Mouse (Mus musculus) bone marrow, adult 2 months (tissue): Measurements from ENCODE around the gene Olfr1102. TPM values are rescaled to one million over a fixed set of nuclear protein-coding genes. Genes with fewer than 3 reads are reported as not detected.

Experiments used
- H3K27ac ChIP-seq: fragments of 200-500 bp; 2 replicates; pipeline ENCODE4 v1.5.1; 2012; ENCODE audit warnings: low read depth, mild to moderate bottlenecking, control low read depth, inconsistent platforms, low read length; ENCODE audit not compliant: control insufficient read depth, poor library complexity, insufficient read depth
- H3K4me1 ChIP-seq: fragments of 200-500 bp; 2 replicates; pipeline ENCODE4 v1.6.1; 2011; ENCODE audit warnings: low read length; ENCODE audit not compliant: control insufficient read depth, insufficient read depth
- H3K4me3 ChIP-seq: fragments of 200-500 bp; replicated peaks from 2 replicates; pipeline ENCODE3; 2011; ENCODE audit warnings: mild to moderate bottlenecking, low read depth, low read length, control low read depth; ENCODE audit not compliant: control insufficient read depth
- CTCF ChIP-seq: fragments of 200-500 bp; IDR thresholded peaks from 2 replicates; pipeline ENCODE4 v1.5.1; 2011; ENCODE audit warnings: low read length, control low read depth; ENCODE audit not compliant: control insufficient read depth, insufficient read depth
- POLR2A ChIP-seq: fragments of 200-500 bp; IDR thresholded peaks from 2 replicates; pipeline ENCODE4 v1.6.1; 2011; ENCODE audit warnings: low read depth, mild to moderate bottlenecking, control low read depth, low read length, borderline replicate concordance; ENCODE audit not compliant: control insufficient read depth
- WGBS: fragments of 180-500 bp; shearing (Covaris S2); methylation state at CpG from one replicate; pipeline ENCODE4 v1.1.7; 2018; 5-methylcytosine and 5-hydroxymethylcytosine counted together
- polyA plus RNA-seq: library from polyadenylated mRNA; stranded (reverse); fragments of >200 nt; gene quantifications from 2 replicates; pipeline ENCODE4 v1.2.4, GENCODE M21; 2011; ENCODE audit warnings: low replicate concordance; ENCODE audit not compliant: missing spikeins, insufficient read depth, insufficient read length

Olfr1102 gene
- polyA plus RNA-seq: not detected in 2 replicates

- H3K27ac ChIP-seq: no peak within 1 kb of the TSS
- no peak within 1 kb of the TSS for H3K4me3 ChIP-seq
- TF ChIP-seq POLR2A (no peak), CTCF (no peak)
- no peaks in the 10 kb centered on the region for H3K4me1 ChIP-seq
Observed at GRCm38 (mm10) chr2:86998098-86998497, at the start of gene Olfr1102. Gene Olfr1102 (plus strand): TSS chr2:86998398.

GRCm38 (mm10) chr2:86960593-86960992, 37.6 kb upstream of the Olfr1102 start, which contains the start of gene Olfr1099:
Gene Olfr1099 (minus strand): TSS chr2:86960693.
- Histone ChIP-seq H3K4me3 (no peak within 1 kb of the TSS), H3K4me1 (no peaks in the 10 kb centered on the region), H3K27ac (no peak within 1 kb of the TSS)
- 74% methylated on average over 1 of the region's 1 CpGs for WGBS
- TF ChIP-seq POLR2A (no peak), CTCF (no peak)

- WGBS: 69% methylated on average over 3 of the region's 3 CpGs
- H3K4me1 ChIP-seq: no peaks in the 10 kb centered on the region
- no peak within 1 kb of the TSS for H3K27ac ChIP-seq
- H3K4me3 ChIP-seq: no peak within 1 kb of the TSS
- TF ChIP-seq POLR2A (no peak), CTCF (no peak)
Observed at GRCm38 (mm10) chr2:86979854-86980253, 18.3 kb upstream of the Olfr1102 start, which contains the start of gene Olfr1100. Gene Olfr1100 (minus strand): TSS chr2:86979954.

- WGBS: 71% methylated on average over 3 of the region's 3 CpGs
- H3K4me1 ChIP-seq: no peaks in the 10 kb centered on the region
- no peak within 1 kb of the TSS for H3K27ac ChIP-seq
- TF ChIP-seq POLR2A (no peak), CTCF (no peak)
- no peak within 1 kb of the TSS for H3K4me3 ChIP-seq
Observed at GRCm38 (mm10) chr2:86991121-86991520, 7.1 kb upstream of the Olfr1102 start, which contains the start of gene Olfr1101. Gene Olfr1101 (minus strand): TSS chr2:86991221.

- WGBS: 80% methylated on average over 1 of the region's 1 CpGs
- no peak within 1 kb of the TSS for H3K27ac ChIP-seq
- no peak within 1 kb of the TSS for H3K4me3 ChIP-seq
- H3K4me1 ChIP-seq: no peaks in the 10 kb centered on the region
- TF ChIP-seq POLR2A (no peak), CTCF (no peak)
Observed at GRCm38 (mm10) chr2:87026980-87027379, 28.8 kb downstream of the Olfr1102 start, which contains the start of gene Olfr1104. Gene Olfr1104 (minus strand): TSS chr2:87027080.

DNA sequence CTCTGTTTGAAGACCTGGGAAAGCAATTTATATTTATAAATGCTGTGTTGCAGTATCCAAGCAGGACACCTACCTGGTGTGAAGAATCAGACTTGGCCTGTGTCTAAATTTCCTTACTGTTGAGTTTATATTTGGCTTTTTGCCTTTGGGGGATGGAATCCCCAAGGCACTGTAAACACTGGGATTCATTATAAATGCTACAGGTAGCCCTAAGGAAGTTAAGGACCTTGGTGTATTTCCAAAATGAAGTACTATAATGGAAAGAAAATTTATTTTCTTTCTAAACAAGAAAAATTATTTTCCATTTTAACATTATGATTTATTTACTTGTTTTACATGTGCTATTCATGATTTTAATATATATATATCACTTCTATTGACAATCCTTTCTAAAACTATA, 38.2 kb downstream of the Olfr1102 start, which contains the start of gene Olfr1105:
Gene Olfr1105 (minus strand): TSS at position 101 of the 400 bp plus-strand sequence.
- Histone ChIP-seq H3K4me1 (no peaks in the 10 kb centered on the region), H3K4me3 (no peak within 1 kb of the TSS), H3K27ac (no peak within 1 kb of the TSS)
- TF ChIP-seq POLR2A (no peak), CTCF (no peak)

- TF ChIP-seq POLR2A: no peak
- no peak for TF ChIP-seq CTCF
- no peak within 1 kb of the TSS for H3K4me3 ChIP-seq
- no peak within 1 kb of the TSS for H3K27ac ChIP-seq
- 54% methylated on average over 1 of the region's 1 CpGs for WGBS
- no peaks in the 10 kb centered on the region for H3K4me1 ChIP-seq
Observed at GRCm38 (mm10) chr2:87052173-87052572, 54.0 kb downstream of the Olfr1102 start, which contains the start of gene Olfr1106. Gene Olfr1106 (minus strand): TSS chr2:87052273.

Other genes with a start within 250 kb of the Olfr1102 start
- 4.3 TPM in 1 of 2 replicates, not detected in the other for gene Olfr1090, start 239.4 kb upstream of the Olfr1102 start, polyA plus RNA-seq
- not detected in 2 replicates for gene Olfr1093, start 215.9 kb upstream of the Olfr1102 start, polyA plus RNA-seq
- gene Olfr141, start 188.4 kb upstream of the Olfr1102 start, polyA plus RNA-seq: not detected in 2 replicates
- not detected in 2 replicates for gene Olfr1094, start 173.7 kb upstream of the Olfr1102 start, polyA plus RNA-seq
- not detected in 2 replicates for gene Olfr1095, start 146.7 kb upstream of the Olfr1102 start, polyA plus RNA-seq
- not detected in 2 replicates for gene Gm13723, start 123.6 kb upstream of the Olfr1102 start, polyA plus RNA-seq
- gene Olfr1097, start 106.2 kb upstream of the Olfr1102 start, polyA plus RNA-seq: not detected in 2 replicates
- gene Olfr1098, start 73.9 kb upstream of the Olfr1102 start, polyA plus RNA-seq: not detected in 2 replicates
- not detected in 2 replicates for gene Olfr1099, start 37.7 kb upstream of the Olfr1102 start, polyA plus RNA-seq
- gene Olfr1100, start 18.4 kb upstream of the Olfr1102 start, polyA plus RNA-seq: not detected in 2 replicates
- not detected in 2 replicates for gene Olfr1101, start 7.2 kb upstream of the Olfr1102 start, polyA plus RNA-seq
- gene Olfr1104, start 28.7 kb downstream of the Olfr1102 start, polyA plus RNA-seq: not detected in 2 replicates
- not detected in 2 replicates for gene Olfr1105, start 38.1 kb downstream of the Olfr1102 start, polyA plus RNA-seq
- gene Olfr1106, start 53.9 kb downstream of the Olfr1102 start, polyA plus RNA-seq: not detected in 2 replicates
- gene Olfr1107, start 77.4 kb downstream of the Olfr1102 start, polyA plus RNA-seq: 0.36 TPM in 1 of 2 replicates, not detected in the other
- gene Olfr1109, start 97.6 kb downstream of the Olfr1102 start, polyA plus RNA-seq: 1.5 and 2.4 TPM in 2 replicates
- not detected in 2 replicates for gene Olfr259, start 116.2 kb downstream of the Olfr1102 start, polyA plus RNA-seq
- gene Olfr1110, start 141.9 kb downstream of the Olfr1102 start, polyA plus RNA-seq: not detected in 2 replicates
- not detected in 2 replicates for gene Olfr1111, start 154.2 kb downstream of the Olfr1102 start, polyA plus RNA-seq
- 1.6 TPM in 1 of 2 replicates, not detected in the other for gene Olfr1112, start 189.4 kb downstream of the Olfr1102 start, polyA plus RNA-seq
- not detected in 2 replicates for gene Olfr1113, start 210.6 kb downstream of the Olfr1102 start, polyA plus RNA-seq
- not detected in 2 replicates for gene Olfr1115, start 249.6 kb downstream of the Olfr1102 start, polyA plus RNA-seq